Mouse (Mus musculus): ENCODE measurements around the gene Zbbx. TPM values are rescaled to one million over a fixed set of nuclear protein-coding genes. Genes with fewer than 3 reads are reported as not detected.

Gene Zbbx
- not detected for polyA plus RNA-seq (2017; shearing (Covaris generic))

DNA sequence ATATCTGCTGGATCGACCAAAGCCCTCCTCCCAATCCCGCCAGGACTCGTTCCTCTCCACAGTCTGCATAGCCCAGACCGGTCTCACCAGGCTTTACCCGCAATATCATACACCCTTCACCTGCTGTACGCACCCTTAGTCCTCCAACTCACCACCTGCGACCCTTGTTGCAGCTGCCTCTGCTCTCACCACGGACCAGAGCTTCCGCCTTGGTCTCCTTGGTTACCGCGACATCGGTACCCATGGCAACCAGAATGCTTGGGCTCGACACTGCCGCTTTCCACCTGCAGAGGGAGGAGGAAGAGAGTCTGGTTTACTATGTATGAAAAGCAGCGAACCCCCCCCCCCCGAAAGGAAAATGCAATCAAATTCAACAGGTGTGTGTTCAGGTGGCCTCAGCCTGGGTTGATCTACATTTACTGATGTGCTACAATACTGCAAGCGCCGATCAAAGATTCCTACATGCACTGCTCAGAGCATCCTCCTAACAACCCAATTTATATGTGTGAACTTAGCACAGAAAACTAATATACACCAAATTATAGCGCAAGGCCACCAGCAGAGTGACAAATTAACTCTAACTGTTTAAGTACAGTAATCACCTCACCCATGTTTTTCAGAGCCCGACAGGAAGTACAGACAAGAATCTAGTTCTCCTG, at the start of gene Zbbx:
Gene Zbbx (minus strand): TSS at position 197 of the 659 bp plus-strand sequence.
- ATAC-seq: peak; percentile 69

DNA sequence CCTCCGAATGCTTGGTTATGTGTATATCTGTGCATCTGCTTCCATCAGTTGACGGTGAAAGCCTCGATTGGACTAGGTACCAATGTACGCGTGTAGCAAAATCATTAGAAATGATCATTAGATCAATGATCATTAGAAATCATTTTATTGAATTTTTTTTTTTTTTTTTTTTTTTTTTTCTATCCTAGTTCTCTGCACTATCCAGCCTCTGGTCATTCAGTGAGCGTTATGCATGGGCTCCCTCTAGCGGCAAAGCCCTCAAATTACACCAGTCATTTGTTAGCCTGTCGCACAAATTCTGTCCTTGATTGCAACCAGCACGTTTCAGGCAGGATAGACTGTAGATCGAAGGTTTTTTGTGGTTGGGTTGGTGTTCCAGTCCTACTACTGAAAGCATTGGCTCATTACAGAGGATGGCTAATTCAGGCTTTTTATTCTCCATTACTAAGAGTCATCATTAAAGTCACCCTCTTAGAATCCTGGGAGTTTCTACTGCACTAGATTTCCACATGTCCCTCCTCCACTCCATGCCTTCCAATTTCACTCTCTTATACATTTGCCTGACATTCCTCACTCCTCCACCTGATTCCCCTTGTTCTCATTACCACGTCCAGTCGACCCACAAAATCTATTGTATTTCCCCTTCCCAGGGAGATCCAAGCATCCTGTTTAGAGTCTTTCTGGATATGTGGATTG, 38.1 kb upstream of the Zbbx start:
- ATAC-seq: peak; percentile 79

DNA sequence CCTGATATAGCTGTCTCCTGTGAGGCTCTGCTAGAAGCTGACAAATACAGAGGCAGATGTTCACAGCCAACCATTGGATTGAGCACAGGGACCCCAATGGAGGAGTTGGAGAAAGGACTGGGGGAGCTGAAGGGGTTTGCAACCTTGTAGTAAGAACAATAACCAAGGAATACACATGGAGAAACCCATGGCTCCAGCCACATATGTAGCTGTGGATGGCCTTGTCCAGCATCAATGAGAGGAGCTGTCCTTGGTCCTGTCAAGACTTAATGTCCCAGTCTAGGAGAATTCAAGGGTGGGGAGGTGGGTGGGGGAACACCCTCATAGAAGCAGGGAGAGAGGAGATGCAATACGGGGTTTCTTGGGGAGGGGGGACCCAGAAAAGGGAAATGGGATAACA, 17.8 kb upstream of the Zbbx start:
- ATAC-seq: no peak

DNA sequence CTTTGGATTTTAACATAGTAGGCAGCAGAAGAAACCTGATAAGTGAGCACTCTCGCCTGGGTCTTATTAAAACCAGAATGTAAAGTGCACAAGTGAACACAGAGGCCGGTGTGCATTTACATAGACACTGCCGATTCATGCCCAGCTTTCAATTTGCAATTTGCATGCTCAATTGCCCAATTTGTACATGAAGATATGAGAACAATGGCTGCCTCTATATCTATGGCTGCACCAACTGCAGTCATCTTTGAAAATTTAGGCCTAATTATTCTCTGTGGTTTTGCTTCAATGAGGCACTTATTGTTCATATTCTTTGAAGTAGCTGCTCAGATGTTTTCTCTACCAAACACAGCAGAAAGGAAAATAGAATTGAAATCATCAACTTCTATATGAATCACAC, 23.0 kb downstream of the Zbbx start:
- ATAC-seq: no peak

DNA sequence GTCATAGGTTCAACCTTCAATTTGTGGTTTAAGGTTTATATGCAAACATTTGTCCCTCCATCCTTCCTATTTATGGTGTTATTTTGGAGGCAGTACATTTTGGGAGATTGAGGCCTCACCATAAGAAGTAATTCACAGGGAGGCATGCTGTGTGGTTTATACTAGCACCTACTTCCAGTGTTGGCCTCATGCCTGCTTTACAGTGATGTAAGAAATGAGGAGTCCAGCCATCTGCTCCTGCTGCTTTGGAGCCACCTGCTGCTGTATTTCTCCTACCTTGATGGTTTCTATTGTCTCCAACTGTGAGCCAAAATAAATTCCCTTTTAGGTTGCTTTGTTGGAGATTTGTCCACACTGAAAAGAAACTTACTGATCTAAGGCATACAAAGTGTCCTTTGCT, 60.0 kb downstream of the Zbbx start:
- no peak for ATAC-seq

DNA sequence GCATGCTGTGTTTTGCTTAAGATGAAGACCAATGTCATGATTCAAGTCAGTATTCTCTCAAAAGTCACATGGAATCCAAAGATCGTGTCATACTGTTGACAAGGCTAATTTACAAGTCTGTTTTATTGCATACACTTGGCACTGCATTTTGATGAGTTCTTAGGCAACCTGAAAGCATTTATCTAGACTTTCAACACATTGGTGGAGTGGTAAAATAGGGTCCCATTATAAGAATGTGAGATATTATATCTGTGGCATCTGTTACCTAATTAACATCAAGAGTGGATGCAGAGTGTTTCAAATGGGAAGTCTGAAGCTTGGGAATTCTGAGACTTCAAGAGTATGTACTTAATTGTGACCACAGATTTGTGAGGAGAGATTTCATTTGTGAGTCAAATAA, 79.1 kb downstream of the Zbbx start:
- ATAC-seq: no peak

DNA sequence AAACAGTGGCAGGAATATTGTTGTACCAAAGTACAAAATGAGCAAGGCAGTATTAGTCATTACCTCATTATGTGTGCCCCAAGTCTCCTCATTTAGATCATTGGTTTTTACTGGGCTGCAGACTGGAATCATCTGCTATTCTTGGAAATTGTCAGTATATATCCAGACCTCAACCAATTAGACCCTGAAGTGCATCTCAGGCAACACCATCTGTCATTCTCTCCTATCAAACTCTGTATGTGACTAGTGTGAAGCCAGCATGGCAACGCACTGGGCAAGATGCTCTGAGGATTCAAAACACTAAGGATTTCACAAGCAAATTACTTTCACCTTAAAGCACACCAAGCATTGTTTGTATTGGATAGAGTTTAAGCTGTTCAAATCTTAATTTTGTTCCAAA, 85.9 kb downstream of the Zbbx start:
- no peak for ATAC-seq

DNA sequence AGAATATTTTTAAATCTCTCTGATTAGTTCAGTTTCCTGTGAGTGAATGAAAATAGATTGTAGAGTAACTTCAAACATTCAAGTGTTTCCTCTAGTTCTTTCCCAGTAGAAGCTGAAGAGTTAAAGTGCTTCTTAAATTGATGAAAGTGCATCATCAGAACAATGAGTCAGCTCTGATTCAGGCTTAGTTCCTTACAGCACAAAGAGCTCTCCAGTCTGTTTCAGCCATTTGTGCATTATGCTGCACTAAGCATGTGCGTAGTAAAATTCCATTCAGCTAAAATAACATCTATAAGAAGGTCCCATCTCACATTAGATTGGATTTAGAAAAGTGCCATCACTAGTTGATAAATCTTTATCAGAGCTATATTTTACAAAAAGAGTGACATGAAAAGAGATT, 155.1 kb downstream of the Zbbx start:
- ATAC-seq: no peak

Other genes with a start within 250 kb of the Zbbx start
- not detected for gene Serpini2, start 105.0 kb upstream of the Zbbx start, polyA plus RNA-seq (2017; shearing (Covaris generic))